In genomic region chr10:19936961-19937708, GRCm38 (mm10) we compare ENCODE assay signal across 10 mouse cellular contexts. TPM values are rescaled to one million over a fixed set of nuclear protein-coding genes. Genes with fewer than 3 reads are reported as not detected.
A peak's percentile ranks its signal among the peaks of the same experiment; 100 is the strongest.
DNase-seq lines count a peak whose midpoint lies in the region; ATAC-seq and TF ChIP-seq lines count a peak whose summit lies in the region.
"Had no signal": no experiment of that assay in that cellular context is flagged by ENCODE, and none has a peak within 500 bp of the region (broad histone marks: within the 10 kb centered on the region; RNA-seq: fewer than 3 reads in every experiment).

No protein-coding gene starts in this region.

- no peak for TF ChIP-seq CTCF in cortical plate, adult 2 months (IDR thresholded peaks at IDR 0.05; ENCODE audit: extremely low read depth, insufficient read depth, low read length)

- H3K9me3 ChIP-seq in liver, embryonic 15.5 days (replicated peaks), result no peaks in the 10 kb centered on the region
- H3K9me3 ChIP-seq in liver, embryonic 11.5 days (ENCODE audit: control insufficient read depth, low read length), result no peaks in the 10 kb centered on the region

- H3K4me2 ChIP-seq in liver, embryonic 15.5 days, result peak overlapping the region; percentile 32
- H3K4me2 ChIP-seq in liver, embryonic 11.5 days, result no peak overlapping the region

- no peak for TF ChIP-seq POLR2A in cortical plate, adult 2 months (IDR thresholded peaks at IDR 0.05; ENCODE audit: extremely low read depth, insufficient read depth, low read length)

- H3K4me1 ChIP-seq in liver, embryonic 15.5 days (replicated peaks), result peaks cover 19% of the 10 kb centered on the region
- H3K4me1 ChIP-seq in liver, embryonic 11.5 days (replicated peaks; ENCODE audit: control insufficient read depth, insufficient read depth, low read length), result peaks cover 5% of the 10 kb centered on the region
- peaks cover 11% of the 10 kb centered on the region for H3K4me1 ChIP-seq in cortical plate, adult 2 months (ENCODE audit: control insufficient read depth, insufficient read depth, low read length)

- H3K4me3 ChIP-seq in liver, embryonic 15.5 days (replicated peaks), result no peak overlapping the region
- H3K4me3 ChIP-seq in liver, embryonic 11.5 days (ENCODE audit: low read depth, low read length), result no peak overlapping the region
- H3K4me3 ChIP-seq in cortical plate, adult 2 months (ENCODE audit: insufficient read depth, low read length), result peak overlapping the region; percentile 7

- H3K9ac ChIP-seq in liver, embryonic 15.5 days, result no peak overlapping the region
- no peak overlapping the region for H3K9ac ChIP-seq in liver, embryonic 11.5 days (ENCODE audit: low read depth, low read length)
- H3K9ac ChIP-seq: liver, embryonic 14.5 days had no signal

- H3K36me3 ChIP-seq in liver, embryonic 15.5 days (replicated peaks), result no peaks in the 10 kb centered on the region
- H3K36me3 ChIP-seq in liver, embryonic 11.5 days (ENCODE audit: control insufficient read depth, insufficient read depth, low read length), result no peaks in the 10 kb centered on the region

- peaks cover 47% of the 10 kb centered on the region for H3K27me3 ChIP-seq in liver, embryonic 15.5 days
- H3K27me3 ChIP-seq in liver, embryonic 11.5 days (replicated peaks; ENCODE audit: control insufficient read depth, insufficient read depth, low read length), result peaks cover 7% of the 10 kb centered on the region; the same call in 1 of the 2 replicates

- peak; percentile 89 for DNase-seq in heart, adult 11 months
- no peak for DNase-seq in heart, postnatal 4 days
- no peak for DNase-seq in liver, embryonic 11.5 days (ENCODE audit: low spot score)
- DNase-seq in kidney, postnatal 25 days, result peak; percentile 36 to 65
- DNase-seq in c-Kit-positive CD71-positive TER-119-positive erythroid progenitor cells, embryonic 14.5 days (ENCODE audit: low spot score), result no peak
- DNase-seq: B cell, adult 2 months had no signal

- H3K27ac ChIP-seq in liver, embryonic 15.5 days (replicated peaks), result 0 out of 2 replicates have a peak overlapping the region, but pooled peaks have one; percentile 24
- no peak overlapping the region for H3K27ac ChIP-seq in liver, embryonic 11.5 days (ENCODE audit: low read depth, low read length)
- no peak overlapping the region for H3K27ac ChIP-seq in cortical plate, adult 2 months (ENCODE audit: insufficient read depth, low read length)
- H3K27ac ChIP-seq: liver, embryonic 14.5 days had no signal

- WGBS in liver, embryonic 15.5 days (ENCODE audit: insufficient replicate concordance), result 45% methylated on average over 9 of the region's 9 CpGs
- 64% methylated on average over 9 of the region's 9 CpGs for WGBS in liver, embryonic 11.5 days

- ATAC-seq in liver, embryonic 15.5 days (ENCODE audit: insufficient read depth), result no peak
- ATAC-seq in liver, embryonic 11.5 days (replicated peaks; ENCODE audit: low FRiP score), result no peak
- no peak for ATAC-seq in erythroid progenitor cell, adult 5-6 weeks (replicated peaks; ENCODE audit: low FRiP score, poor library complexity, severe bottlenecking)

RNA-seq across cellular contexts. Expression of gene Map3k5, which starts 2.9 kb away (rescaled TPM):
- 10 to 100 TPM; 27.7 to 28.3 TPM for total RNA-seq in heart, postnatal 4 days (2021)
- 0.79 and 0.85 TPM in 2 replicates for polyA plus RNA-seq in liver, embryonic 15.5 days (2015; fragmentation: Nextera tagmentation; extraction: Ambion mirVana)
- 1.2 and 1.8 TPM in 2 replicates for polyA plus RNA-seq in liver, embryonic 11.5 days (2014; fragmentation: Nextera tagmentation; extraction: Ambion mirVana)
- 17.2 and 19.6 TPM in 2 replicates for polyA plus RNA-seq in cortical plate, adult 2 months (2012; rRNA removed)
- 1.4 and 4.2 TPM in 2 replicates for total RNA-seq in erythroid progenitor cell, adult 5-6 weeks (2015; ENCODE audit: low replicate concordance)
- total RNA-seq in erythroid progenitor cell, adult 5-6 weeks (2017; ENCODE audit: low replicate concordance), result 4.4 and 4.5 TPM in 2 replicates

RNA-seq across cellular contexts. Expression of gene Pex7, which starts 29.6 kb away (rescaled TPM):
- total RNA-seq in heart, postnatal 4 days (2021), result 10 to 100 TPM; 24.0 to 24.2 TPM
- 27.7 and 28.9 TPM in 2 replicates for polyA plus RNA-seq in liver, embryonic 15.5 days (2015; fragmentation: Nextera tagmentation; extraction: Ambion mirVana)
- 40.8 and 43.8 TPM in 2 replicates for polyA plus RNA-seq in liver, embryonic 11.5 days (2014; fragmentation: Nextera tagmentation; extraction: Ambion mirVana)
- polyA plus RNA-seq in cortical plate, adult 2 months (2012; rRNA removed), result 35.4 and 35.8 TPM in 2 replicates
- total RNA-seq in erythroid progenitor cell, adult 5-6 weeks (2015; ENCODE audit: low replicate concordance), result 1.7 and 20.9 TPM in 2 replicates
- total RNA-seq in erythroid progenitor cell, adult 5-6 weeks (2017; ENCODE audit: low replicate concordance), result 1.4 and 8.9 TPM in 2 replicates

Comparison
In these comparisons a context has a peak if more than half of its experiments do, and no peak if none do; other contexts are left out.
1. DNase-seq: peak in heart, adult 11 months (single experiment) and kidney, postnatal 25 days (2 of 2); none in heart, postnatal 4 days (single experiment), liver, embryonic 11.5 days (single experiment) and c-Kit-positive CD71-positive TER-119-positive erythroid progenitor cells, embryonic 14.5 days (single experiment).